Mouse (Mus musculus) heart, embryonic 10.5 days (tissue): Measurements from ENCODE around the gene Dusp28. TPM values are rescaled to one million over a fixed set of nuclear protein-coding genes. Genes with fewer than 3 reads are reported as not detected.

ENCODE experiments used
- DNase-seq: peaks from one replicate; pipeline ENCODE4 v3.0.0-alpha.2; 2017; ENCODE audit warnings: low spot score
- H3K27ac ChIP-seq: fragments of 300-500 bp; sonication (generic); 2 replicates; pipeline ENCODE4 v1.5.1; 2016; ENCODE audit warnings: mild to moderate bottlenecking
- H3K27me3 ChIP-seq: fragments of 300-500 bp; sonication (generic); 2 replicates; pipeline ENCODE4 v1.6.1; 2016; ENCODE audit warnings: mild to moderate bottlenecking; ENCODE audit not compliant: poor library complexity, insufficient read depth, severe bottlenecking
- H3K36me3 ChIP-seq: fragments of 300-500 bp; sonication (generic); 2 replicates; pipeline ENCODE4 v1.6.1; 2016; ENCODE audit warnings: mild to moderate bottlenecking, moderate library complexity
- H3K4me1 ChIP-seq: fragments of 300-500 bp; sonication (generic); 2 replicates; pipeline ENCODE4 v1.6.1; 2016; ENCODE audit warnings: mild to moderate bottlenecking
- H3K4me3 ChIP-seq: fragments of 300-500 bp; sonication (generic); 2 replicates; pipeline ENCODE4 v1.5.1; 2016; ENCODE audit warnings: mild to moderate bottlenecking, moderate library complexity
- H3K9me3 ChIP-seq: fragments of 300-500 bp; sonication (generic); 2 replicates; pipeline ENCODE4 v1.6.1; 2016; ENCODE audit warnings: mild to moderate bottlenecking, moderate library complexity
- WGBS: fragments of 180-500 bp; shearing (Covaris S2); methylation state at CpG from one replicate; pipeline ENCODE4 v1.1.7; 2016; 5-methylcytosine and 5-hydroxymethylcytosine counted together
- polyA plus RNA-seq: library from polyadenylated mRNA; unstranded; fragments of >200 nt; fragmentation: Nextera tagmentation; extraction: Ambion mirVana; gene quantifications from 2 replicates; pipeline ENCODE4 v1.2.1, GENCODE M21; 2016

Gene Dusp28
- polyA plus RNA-seq, 1 experiment from 2014 or later, result 7.6 TPM

DNA sequence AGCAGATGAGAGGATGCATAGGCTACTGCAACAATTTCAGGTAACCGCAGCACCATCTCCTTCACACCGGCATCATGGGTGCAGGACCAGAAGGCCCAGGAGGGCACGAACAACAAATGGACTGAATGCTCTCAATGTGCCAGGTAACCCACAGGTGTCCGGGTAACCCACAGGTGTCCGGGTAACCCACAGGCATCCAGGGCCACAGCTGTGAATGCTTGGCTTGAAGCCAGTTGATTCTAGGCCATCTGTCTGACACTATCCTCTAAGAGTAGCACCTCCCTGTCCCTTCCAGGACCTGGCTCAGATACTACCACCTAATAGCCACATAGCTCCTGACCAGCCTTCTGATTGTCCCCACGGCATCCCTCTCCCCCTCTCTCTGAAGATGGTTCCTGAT is 24.8 kb upstream of the Dusp28 start:
- no peaks in the 10 kb centered on the region for H3K9me3 ChIP-seq
- H3K4me3 ChIP-seq, result no peak overlapping the region
- 84% methylated on average over 6 of the region's 6 CpGs for WGBS
- H3K27ac ChIP-seq, result no peak overlapping the region
- H3K4me1 ChIP-seq, result peaks cover 14% of the 10 kb centered on the region; the same call in 1 of the 2 replicates
- peaks cover 79% of the 10 kb centered on the region for H3K27me3 ChIP-seq
- DNase-seq, result no peak
- H3K36me3 ChIP-seq, result no peaks in the 10 kb centered on the region

DNA sequence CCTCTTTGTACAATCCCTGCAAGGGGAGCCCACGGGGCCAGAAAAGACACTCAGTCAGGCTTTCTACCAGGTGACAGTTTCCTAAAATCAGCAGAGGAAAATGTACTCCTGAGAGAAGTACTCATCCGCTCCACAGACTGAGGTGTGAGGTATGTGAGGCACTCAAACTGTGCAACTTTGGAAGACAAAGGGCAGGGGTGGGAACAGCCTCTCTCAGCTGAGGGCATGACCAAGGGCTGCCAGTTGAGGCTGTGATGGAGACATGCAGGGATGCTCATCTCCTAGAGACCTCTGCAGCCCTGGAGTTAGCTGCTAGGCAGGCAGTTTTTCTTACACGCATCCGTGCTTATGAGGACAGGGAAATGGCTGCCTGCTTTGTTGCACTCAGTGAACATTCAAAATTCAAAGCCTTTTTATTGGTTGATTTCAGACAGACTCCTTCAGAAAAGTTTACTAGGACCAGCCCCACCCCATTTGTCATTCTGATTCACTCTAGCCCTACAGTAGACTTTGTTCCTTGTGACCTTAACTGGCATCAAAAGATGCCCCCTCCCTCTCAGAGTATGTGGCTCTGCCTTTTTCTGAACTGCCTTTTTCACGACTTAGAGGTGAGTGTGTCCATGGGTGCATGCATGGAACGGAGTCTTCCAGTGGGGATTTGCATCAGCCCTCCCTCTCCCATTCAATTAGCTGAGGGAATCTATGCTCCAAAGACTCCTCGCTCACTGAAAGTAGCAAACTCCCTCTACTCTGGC is 17.7 kb upstream of the Dusp28 start:
- no peak overlapping the region for H3K27ac ChIP-seq
- peaks cover 42% of the 10 kb centered on the region for H3K27me3 ChIP-seq
- H3K4me3 ChIP-seq, result no peak overlapping the region
- no peaks in the 10 kb centered on the region for H3K9me3 ChIP-seq
- H3K4me1 ChIP-seq, result no peaks in the 10 kb centered on the region
- no peak for DNase-seq
- 78% methylated on average over 7 of the region's 7 CpGs for WGBS
- H3K36me3 ChIP-seq, result no peaks in the 10 kb centered on the region

DNA sequence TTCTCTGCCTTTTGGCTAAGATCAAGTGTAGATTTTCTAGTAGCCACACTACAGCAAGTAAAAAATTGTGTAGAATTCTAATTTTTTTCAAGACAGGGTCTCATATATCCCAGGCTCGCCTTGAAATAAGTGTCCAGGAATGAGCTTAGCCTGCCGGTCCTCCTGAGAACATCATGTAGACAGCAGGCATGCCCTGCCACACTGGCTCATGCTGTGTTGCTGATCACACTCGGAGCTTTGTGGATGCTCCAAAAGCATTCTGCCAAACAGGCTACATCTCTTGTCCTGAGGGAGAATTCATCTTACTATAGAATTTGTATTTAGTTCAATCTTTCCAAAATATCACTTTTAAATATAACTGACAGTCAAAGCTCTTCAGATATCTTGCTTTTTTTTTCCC is 14.0 kb upstream of the Dusp28 start:
- 67% methylated on average over 3 of the region's 3 CpGs for WGBS
- Histone ChIP-seq H3K27me3 (peaks cover 34% of the 10 kb centered on the region), H3K36me3 (no peaks in the 10 kb centered on the region), H3K4me3 (no peak overlapping the region), H3K27ac (no peak overlapping the region), H3K9me3 (no peaks in the 10 kb centered on the region), H3K4me1 (no peaks in the 10 kb centered on the region)
- DNase-seq, result no peak

DNA sequence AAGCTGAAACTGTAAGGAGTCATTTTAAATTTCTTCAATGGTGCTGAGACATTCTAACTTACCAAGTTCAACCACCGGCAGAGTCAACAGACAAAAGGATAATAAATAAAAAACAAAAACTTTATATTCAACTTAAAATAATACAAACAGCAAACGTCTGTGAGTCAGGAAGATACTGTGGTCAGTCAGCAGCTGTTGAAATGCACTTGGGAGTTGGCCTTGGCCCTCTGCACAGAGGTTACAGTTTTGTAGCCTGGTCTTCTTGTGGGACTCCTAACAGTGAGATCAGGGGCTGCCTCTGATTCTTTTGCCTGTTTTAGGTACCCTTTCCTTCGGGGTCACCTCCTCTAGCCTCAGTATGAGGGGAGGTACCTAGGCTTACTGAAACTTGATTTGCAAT is 12.9 kb upstream of the Dusp28 start:
- H3K27me3 ChIP-seq, result peaks cover 33% of the 10 kb centered on the region
- no peak overlapping the region for H3K4me3 ChIP-seq
- H3K27ac ChIP-seq, result no peak overlapping the region
- no peak for DNase-seq
- WGBS, result 66% methylated on average over 3 of the region's 3 CpGs
- no peaks in the 10 kb centered on the region for H3K36me3 ChIP-seq
- H3K9me3 ChIP-seq, result no peaks in the 10 kb centered on the region
- no peaks in the 10 kb centered on the region for H3K4me1 ChIP-seq

GRCm38 (mm10) chr1:92895089-92895488 is 11.7 kb upstream of the Dusp28 start:
- WGBS, result 7% methylated on average over 3 of the region's 3 CpGs
- no peaks in the 10 kb centered on the region; the same call in 1 of the 2 replicates for H3K4me1 ChIP-seq
- peaks cover 34% of the 10 kb centered on the region for H3K27me3 ChIP-seq
- no peaks in the 10 kb centered on the region for H3K9me3 ChIP-seq
- no peaks in the 10 kb centered on the region for H3K36me3 ChIP-seq
- H3K27ac ChIP-seq, result no peak overlapping the region
- DNase-seq, result peak; percentile 89
- no peak overlapping the region for H3K4me3 ChIP-seq

- Histone ChIP-seq H3K9me3 (no peaks in the 10 kb centered on the region), H3K27ac (no peak within 1 kb of the TSS), H3K4me1 (peaks cover 17% of the 10 kb centered on the region), H3K36me3 (no peaks in the 10 kb centered on the region), H3K4me3 (peak within 1 kb of the TSS; percentile 46), H3K27me3 (peaks cover 37% of the 10 kb centered on the region)
- DNase-seq, result peak; percentile 87
- WGBS, result 2% methylated on average over 15 of the region's 15 CpGs
These were observed 4.0 kb upstream of the Dusp28 start, which contains the start of gene Ankmy1 for GRCm38 (mm10) chr1:92902786-92903185. Gene Ankmy1 (minus strand): TSS chr1:92902906.

DNA sequence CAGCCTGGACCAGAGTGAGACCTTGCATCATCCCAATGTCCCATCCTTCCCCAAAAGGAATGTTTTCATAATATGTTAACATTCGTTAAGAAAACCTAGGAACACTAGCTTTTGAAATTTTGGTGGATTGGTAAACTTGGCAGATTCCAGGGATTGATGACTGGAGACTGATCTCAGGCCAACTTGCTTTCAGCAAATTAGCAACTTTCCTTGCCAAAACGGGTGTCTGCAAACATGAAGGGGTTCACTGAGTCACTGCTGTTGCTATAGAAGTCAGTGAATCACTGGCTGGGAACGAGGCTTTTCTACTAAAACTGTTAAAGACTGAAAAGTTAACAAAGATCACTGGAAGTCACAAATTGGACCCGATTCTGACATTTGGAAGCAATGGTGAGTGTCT is 3.2 kb upstream of the Dusp28 start:
- Histone ChIP-seq H3K9me3 (no peaks in the 10 kb centered on the region), H3K4me3 (no peak overlapping the region), H3K4me1 (peaks cover 21% of the 10 kb centered on the region), H3K27me3 (peaks cover 41% of the 10 kb centered on the region), H3K36me3 (no peaks in the 10 kb centered on the region), H3K27ac (no peak overlapping the region)
- WGBS, result 68% methylated on average over 4 of the region's 4 CpGs
- no peak for DNase-seq

- no peak overlapping the region for H3K4me3 ChIP-seq
- H3K27ac ChIP-seq, result no peak overlapping the region
- no peaks in the 10 kb centered on the region for H3K36me3 ChIP-seq
- peaks cover 32% of the 10 kb centered on the region for H3K27me3 ChIP-seq
- no peak for DNase-seq
- no peaks in the 10 kb centered on the region for H3K9me3 ChIP-seq
- WGBS, result 85% methylated on average over 2 of the region's 2 CpGs
- H3K4me1 ChIP-seq, result peaks cover 29% of the 10 kb centered on the region
These were observed 974 bp upstream of the Dusp28 start for GRCm38 (mm10) chr1:92905703-92906310.

DNA sequence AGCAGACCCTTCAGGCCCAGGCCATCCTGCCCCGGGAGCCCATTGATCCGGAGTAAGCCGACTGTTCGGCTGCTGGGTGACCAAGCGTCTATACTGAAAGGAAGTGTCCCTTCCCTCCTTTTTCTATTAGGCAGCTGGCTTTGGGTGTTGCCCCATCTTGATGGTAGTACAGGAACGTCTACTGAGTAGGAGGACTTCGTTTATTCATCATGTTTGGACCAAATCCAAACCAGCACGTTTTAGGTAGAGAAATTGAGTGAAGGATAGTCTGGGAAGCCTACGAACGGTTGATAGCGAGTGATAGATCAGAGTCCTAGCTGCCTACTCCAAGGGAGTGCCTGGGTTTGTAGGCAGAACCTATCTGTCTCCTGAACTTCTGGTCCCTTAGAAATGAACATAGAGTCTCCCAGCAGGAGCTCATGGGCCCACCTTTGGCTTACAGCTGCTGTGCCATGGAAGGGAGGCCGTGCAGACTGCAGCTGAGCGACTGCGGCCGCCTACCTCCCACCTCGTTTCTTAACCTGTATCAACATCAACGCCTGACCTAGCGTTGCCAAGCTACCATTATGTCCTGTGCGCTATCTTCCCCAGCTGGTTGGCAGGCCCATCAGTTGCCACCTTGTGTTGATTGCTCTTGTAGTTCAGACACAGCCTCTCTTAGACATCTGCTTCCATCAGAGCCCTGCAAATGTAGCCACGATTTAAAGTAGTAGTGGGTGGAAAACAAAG is 1.0 kb downstream of the Dusp28 start:
- Histone ChIP-seq H3K9me3 (no peaks in the 10 kb centered on the region), H3K27ac (peak overlapping the region; percentile 89), H3K4me1 (peaks cover 41% of the 10 kb centered on the region), H3K36me3 (no peaks in the 10 kb centered on the region), H3K4me3 (peak overlapping the region; percentile 77), H3K27me3 (peaks cover 18% of the 10 kb centered on the region; the same call in 1 of the 2 replicates)
- 44% methylated on average over 20 of the region's 20 CpGs for WGBS
- no peak for DNase-seq

- H3K27ac ChIP-seq, result no peak overlapping the region
- H3K27me3 ChIP-seq, result peaks cover 18% of the 10 kb centered on the region; the same call in 1 of the 2 replicates
- H3K4me3 ChIP-seq, result no peak overlapping the region
- no peaks in the 10 kb centered on the region; the same call in 1 of the 2 replicates for H3K36me3 ChIP-seq
- peaks cover 38% of the 10 kb centered on the region for H3K4me1 ChIP-seq
- 95% methylated on average over 3 of the region's 3 CpGs for WGBS
- DNase-seq, result no peak
- H3K9me3 ChIP-seq, result no peaks in the 10 kb centered on the region
These were observed 1.9 kb downstream of the Dusp28 start for GRCm38 (mm10) chr1:92908664-92909063.

- Histone ChIP-seq H3K9me3 (no peaks in the 10 kb centered on the region), H3K4me3 (no peak overlapping the region), H3K4me1 (peaks cover 38% of the 10 kb centered on the region), H3K36me3 (peaks cover 3% of the 10 kb centered on the region; the same call in 1 of the 2 replicates), H3K27ac (no peak overlapping the region), H3K27me3 (peaks cover 18% of the 10 kb centered on the region; the same call in 1 of the 2 replicates)
- DNase-seq, result no peak
- WGBS, result 74% methylated on average over 4 of the region's 4 CpGs
These were observed 2.3 kb downstream of the Dusp28 start for GRCm38 (mm10) chr1:92909068-92909467.

GRCm38 (mm10) chr1:92910239-92910885 is 3.6 kb downstream of the Dusp28 start, which contains the start of gene Rnpepl1:
Gene Rnpepl1 (plus strand): TSS chr1:92910783.
- Histone ChIP-seq H3K4me3 (peak within 1 kb of the TSS; percentile 91), H3K9me3 (no peaks in the 10 kb centered on the region), H3K27me3 (peaks cover 18% of the 10 kb centered on the region; the same call in 1 of the 2 replicates), H3K36me3 (peaks cover 16% of the 10 kb centered on the region), H3K27ac (peak within 1 kb of the TSS; percentile 95), H3K4me1 (peaks cover 38% of the 10 kb centered on the region)
- WGBS, result 1% methylated on average over 46 of the region's 57 CpGs
- no peak for DNase-seq
